Mouse (Mus musculus) liver, postnatal 0 days (tissue): ENCODE results near the gene Sorbs1.

Experiments
- CTCF ChIP-seq: sonication (generic); IDR thresholded peaks from 2 replicates; pipeline ENCODE4 v1.5.1; 2016; ENCODE audit warnings: antibody characterized with exemption, low read depth
- EP300 ChIP-seq: IDR thresholded peaks from 2 replicates; pipeline ENCODE4 v1.6.1; 2016; ENCODE audit warnings: antibody characterized with exemption, low read depth, mild to moderate bottlenecking

- TF ChIP-seq CTCF (no peak), EP300 (no peak)
Observed at GRCm38 (mm10) chr19:40310410-40311130, 203.0 kb downstream of the Sorbs1 start.
